Mouse (Mus musculus): ENCODE measurements around the gene Olfr452.

- TF ChIP-seq POLR2A (IDR thresholded peaks at IDR 0.05; ENCODE audit: control insufficient read depth, extremely low read depth, insufficient read depth, low read length, poor library complexity) = no peak
- no peak for TF ChIP-seq CTCF (IDR thresholded peaks at IDR 0.05; ENCODE audit: borderline replicate concordance, control insufficient read depth, extremely low read depth, insufficient read depth, low read length, poor library complexity)
Observed at GRCm38 (mm10) chr6:42794982-42795381, 10.1 kb downstream of the Olfr452 start.
